Mouse (Mus musculus) testis, postnatal 14 days (tissue): Measurements from ENCODE around the gene Syne1.

Experiments
- DNase-seq: peaks from one replicate; pipeline ENCODE4 v3.0.0; 2021; ENCODE audit warnings: low spot score

Syne1 gene

GRCm38 (mm10) chr10:4972026-4972425 is 579.3 kb downstream of the Syne1 start:
- DNase-seq: no peak

DNA sequence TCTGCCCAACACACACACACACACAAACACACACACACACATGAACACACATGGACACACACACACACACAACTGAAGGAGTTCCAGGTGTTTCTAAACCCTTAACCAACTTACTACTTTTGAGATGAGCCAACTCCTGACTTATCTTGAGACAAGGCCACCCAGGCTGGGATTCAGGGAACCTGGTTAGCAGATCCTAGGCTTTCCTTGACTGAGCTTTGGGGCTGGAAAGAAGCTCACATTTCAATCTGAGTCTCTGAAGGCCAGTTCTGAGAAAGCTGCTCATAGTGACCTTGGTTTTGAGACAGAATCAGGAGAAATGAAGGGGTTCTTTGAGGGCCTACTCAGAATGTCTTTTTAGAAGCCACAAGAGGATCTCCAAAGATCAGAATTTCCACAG is 579.7 kb downstream of the Syne1 start:
- no peak for DNase-seq

DNA sequence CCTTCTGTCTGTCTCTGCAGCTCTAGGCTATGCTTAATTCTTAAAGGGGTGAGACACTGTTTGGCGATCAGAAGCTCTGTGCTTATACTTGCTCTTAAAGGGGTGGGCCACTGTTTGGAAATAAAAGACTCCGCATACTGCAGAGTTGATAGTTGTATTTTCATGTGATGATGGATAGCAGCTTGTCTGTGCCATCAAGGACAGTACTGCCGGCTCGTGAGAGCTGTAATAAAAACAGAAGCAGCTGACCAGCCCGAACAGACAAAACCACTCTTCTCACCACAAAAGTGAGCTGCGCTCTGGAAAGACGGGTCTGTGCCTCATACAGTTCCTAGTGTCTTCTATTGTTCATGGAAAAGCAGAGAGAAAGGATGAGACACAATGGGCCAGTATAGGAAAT is 580.1 kb downstream of the Syne1 start:
- no peak for DNase-seq
